Mouse (Mus musculus): ENCODE measurements around the gene Elfn2.

Gene Elfn2

DNA sequence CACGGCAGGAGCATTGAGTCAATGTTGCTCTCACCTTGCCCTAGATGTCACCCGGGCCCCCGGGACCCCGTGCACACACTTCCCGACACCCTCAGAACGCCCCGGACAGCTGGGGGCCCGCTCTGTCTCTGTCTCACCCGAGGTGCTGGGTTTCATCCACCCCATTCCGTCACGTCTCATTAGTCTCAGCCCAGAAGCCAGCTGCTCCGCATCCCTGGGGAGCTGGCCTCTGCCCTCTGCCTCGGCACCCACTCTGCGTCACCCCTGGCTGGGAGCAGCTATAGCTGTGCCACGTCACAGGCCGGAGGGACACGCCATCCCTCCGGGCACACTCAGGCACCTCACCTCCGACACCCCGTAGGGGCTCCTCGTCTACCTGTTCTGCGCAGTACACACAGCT lies 38.3 kb downstream of the Elfn2 start:
- DNase-seq: no peak

DNA sequence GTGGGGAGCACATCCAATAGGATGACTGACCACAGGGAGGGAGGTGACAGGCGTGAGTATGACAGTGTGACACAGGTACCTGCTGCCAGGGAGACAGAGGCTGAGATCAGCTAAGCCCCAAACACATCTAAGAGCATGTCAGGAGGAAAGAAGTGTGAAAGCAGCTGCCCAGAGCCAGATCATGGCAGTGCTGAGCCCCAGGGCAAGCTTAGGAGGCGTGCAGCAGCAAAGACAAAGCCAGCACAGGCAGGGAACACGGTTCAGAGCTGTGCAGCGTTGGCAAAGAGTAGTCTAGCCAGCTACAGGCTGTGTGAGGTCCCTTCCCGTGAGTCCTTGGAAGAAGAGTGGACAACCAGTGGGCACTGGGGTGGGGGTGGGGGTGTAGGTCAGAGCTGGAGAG lies 40.9 kb downstream of the Elfn2 start:
- no peak for DNase-seq

DNA sequence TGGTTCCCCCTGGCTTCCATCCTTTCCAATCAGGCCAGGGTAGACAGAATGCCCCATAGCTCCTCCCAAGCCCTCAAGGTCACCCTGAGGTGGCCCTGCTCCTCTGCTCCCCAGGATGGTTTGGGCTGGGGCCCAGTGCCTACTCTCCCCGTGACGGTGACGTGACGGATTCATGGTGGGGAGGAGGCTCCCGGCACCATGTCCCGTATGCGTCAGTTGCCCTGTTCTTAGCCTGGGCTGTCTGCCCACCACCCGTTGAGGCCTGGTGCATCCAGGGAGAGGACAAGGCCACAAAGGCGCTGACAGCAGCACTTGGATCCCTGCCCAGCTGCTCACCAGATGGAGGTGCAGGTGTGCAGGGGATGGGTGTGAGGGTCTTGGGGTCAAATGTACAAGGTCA lies 41.6 kb downstream of the Elfn2 start:
- DNase-seq: no peak

DNA sequence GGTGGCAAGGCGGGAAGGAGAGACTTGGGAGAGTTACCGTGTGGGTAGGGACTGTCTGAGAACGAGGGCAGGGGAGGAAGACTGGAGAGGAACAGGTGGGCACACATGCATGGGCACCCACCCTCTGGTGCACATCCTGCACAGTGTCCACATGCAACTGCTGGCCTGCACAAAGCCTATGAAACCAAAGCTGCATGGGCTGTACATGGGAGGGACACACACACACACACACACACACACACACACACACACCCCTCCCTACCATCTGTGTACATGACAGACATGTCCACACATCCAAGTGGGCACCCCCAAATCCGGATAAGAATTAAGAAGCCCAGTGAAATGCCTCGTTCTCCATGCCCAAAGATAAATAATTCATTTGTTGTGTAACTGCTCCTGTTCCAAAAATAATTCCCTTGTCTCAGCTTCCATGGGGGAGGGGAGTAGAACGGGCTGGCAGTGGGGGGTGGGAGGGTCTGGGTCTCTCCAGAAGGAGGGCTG lies 43.6 kb downstream of the Elfn2 start:
- no peak for DNase-seq

DNA sequence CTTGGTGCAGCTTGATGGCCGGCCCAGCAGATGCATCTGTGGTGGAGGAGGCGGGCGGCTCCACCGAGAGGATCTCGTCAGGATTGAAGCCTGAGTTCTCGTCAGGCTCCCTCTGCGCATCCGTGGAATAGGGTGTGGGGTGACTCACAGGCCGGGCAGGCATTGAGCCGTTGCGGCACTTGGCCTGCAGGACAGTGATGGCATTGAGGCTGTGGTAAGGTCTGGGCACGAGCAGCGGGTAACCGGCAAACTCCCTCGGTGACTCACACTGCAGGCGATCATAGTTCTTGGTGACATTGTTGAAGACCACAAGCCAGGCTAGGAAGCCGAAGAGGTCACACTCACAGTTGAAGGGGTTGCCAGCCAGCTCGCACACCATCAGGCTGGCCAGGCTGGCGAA lies 45.1 kb downstream of the Elfn2 start:
- DNase-seq: no peak

DNA sequence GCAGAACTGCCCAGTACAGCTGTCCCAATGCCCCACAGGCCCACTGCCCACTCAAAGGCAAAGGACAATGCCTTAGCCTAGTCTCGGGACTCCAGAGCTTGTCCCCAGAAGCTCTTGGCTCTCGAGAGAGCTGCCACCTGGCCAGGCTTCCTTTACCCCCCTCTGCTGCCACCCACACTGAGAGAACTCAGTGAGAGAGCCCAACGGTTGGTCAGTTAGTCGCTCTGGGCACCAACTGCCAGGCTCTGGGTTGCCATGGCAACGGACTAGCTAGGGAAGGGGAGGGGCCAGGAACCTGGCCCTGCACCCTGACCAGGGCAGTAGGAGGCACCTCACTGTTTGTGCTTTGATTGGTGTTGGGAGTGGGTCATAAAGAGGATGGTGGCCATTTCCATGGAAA lies 48.2 kb downstream of the Elfn2 start:
- DNase-seq: no peak

DNA sequence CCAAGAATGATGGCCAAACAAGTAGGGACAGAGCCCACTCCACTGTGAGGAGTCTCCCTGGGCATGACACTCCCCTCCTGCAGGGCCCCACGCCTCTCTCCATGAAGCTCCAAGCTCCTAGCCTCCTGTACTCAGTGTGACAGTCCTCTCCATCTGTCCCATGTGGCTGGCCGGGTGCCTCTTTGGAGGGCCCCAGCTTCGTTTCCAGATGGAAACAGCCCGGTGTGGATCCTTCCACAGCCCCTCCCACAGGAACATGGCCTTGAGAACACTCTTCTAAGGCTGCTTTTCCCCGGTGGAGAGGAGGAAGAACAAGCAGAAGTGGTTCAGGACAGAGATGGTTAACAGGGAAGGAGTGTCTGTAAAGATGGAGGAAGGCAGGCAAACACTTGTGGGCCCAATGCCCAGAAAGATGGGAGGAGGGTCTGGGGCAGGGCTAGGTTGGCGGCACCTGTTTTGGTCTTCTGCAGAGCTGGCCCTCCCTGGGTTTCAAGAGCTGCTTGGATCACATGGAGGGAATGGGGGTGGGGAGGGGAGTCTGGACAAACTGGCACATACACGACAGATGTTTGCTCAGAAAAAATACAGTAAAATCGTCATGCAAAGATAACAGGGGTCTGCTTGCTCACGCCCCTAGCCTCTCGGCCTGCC lies 49.2 kb downstream of the Elfn2 start:
- DNase-seq: no peak

DNA sequence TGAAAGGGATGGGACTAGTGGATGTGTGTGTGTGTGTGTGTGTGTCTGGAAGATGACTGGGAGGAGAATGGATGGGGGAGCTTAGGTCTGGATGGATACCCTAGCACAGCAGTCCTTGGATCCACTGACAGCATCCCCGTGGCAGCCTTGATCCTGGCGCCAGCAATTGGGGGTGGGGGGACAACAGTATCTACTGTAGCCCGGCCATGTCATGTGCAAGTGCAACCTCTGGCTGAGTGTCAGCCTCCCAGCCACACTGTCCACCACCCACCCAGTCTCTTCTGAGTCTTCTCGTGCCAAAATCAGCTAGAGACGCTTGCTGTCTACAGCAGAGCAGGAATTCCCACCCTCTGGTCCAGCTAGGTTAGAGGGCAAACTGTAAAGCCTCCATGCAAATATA lies 54.3 kb downstream of the Elfn2 start:
- DNase-seq: no peak

DNA sequence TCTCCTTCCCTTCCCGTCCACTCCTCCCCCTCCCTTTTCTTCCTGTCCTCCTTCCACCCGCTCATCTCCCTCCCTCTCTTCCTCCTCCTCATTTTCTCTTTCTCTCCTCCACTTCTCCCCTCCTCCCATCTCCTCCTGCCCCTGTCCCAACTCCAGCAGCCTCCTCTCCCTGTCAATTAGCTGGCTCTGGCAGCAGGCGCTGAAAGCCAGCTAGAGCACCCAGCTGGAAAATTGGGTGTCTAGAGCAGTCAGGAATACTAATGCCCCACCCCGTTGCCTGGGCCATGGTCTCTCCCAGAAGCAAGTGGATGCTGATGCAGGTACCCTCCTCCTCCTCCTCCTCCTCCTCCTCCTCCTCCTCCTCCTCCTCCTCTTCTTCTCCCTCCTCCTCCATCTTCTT lies 67.4 kb downstream of the Elfn2 start:
- DNase-seq: no peak

DNA sequence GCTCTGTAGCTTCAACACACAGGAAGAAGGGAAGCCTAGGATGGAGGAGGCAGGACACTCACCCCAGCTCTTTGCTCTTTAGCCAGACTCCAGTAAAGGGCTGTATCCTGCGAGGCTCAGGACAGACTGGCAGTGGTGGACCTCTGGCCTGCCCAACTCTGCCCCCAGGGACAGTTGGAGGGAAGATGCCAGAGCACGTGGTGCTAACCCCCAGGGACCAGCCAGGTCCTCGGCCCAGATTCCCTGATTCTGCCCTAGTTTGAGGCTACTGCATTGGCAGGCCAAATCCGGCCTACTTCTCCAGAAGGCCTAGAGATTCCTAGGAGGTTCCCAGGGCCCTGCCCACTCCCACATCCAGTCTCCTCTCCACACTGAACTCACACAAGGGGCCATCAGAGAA lies 70.8 kb downstream of the Elfn2 start:
- no peak for DNase-seq

DNA sequence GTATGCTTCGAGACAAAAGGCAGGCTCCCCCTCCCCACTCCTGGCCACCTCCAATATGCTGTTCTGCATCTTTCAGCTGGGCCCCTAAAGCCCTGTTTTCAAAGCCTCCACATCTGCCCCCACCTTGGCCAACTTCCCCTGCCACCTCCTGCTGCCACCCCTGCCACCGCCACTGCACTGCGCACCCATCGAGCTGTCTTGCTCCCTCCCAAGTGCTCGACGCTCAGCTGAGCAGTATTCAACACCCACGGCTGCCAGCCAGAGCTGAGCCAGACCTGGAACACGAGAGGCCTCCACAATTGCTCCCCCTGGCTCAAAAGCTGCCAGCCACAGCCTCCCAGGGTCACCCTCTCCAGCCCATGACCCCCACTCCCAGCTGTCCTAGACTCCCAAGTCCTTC lies 74.0 kb downstream of the Elfn2 start:
- no peak for DNase-seq

DNA sequence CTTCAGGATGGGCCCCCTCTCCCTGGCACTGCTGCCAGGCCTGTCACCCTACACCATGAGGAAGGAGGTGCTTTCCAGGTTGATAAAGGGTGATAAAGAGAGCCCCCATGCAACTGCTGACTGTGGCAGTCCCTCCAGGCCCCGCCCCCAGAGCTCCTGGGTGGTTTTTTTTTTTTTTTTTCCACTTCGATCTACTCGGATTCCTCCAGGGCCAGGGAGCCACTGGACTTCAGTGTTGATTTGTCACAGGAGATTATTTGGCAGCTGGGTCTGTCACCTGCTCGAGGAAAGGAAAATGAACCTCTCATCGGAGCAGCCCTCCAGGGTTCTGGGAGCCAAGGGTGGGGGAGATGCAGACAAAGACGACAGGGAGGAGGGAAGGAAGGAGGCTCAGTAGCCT lies 74.9 kb downstream of the Elfn2 start:
- no peak for DNase-seq

DNA sequence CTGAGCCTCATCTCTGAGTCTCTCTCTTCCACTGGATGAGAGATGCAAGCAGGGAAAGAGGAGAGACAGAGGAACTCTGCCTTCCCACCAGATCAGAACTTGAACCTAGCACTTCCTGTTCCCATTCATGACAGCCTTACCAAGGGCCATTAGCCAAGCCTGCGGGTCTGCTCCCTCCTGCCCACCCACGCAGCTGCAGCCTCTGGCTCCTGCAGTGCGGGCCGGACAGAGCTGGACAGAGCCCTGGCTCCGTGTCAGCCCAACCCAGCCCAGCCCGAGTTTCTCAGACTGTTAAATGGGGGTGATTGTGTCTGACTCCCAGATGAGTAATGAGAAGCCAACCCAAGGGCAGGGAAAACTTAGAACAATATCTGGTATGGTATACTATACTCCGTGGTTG lies 83.3 kb downstream of the Elfn2 start:
- no peak for DNase-seq

DNA sequence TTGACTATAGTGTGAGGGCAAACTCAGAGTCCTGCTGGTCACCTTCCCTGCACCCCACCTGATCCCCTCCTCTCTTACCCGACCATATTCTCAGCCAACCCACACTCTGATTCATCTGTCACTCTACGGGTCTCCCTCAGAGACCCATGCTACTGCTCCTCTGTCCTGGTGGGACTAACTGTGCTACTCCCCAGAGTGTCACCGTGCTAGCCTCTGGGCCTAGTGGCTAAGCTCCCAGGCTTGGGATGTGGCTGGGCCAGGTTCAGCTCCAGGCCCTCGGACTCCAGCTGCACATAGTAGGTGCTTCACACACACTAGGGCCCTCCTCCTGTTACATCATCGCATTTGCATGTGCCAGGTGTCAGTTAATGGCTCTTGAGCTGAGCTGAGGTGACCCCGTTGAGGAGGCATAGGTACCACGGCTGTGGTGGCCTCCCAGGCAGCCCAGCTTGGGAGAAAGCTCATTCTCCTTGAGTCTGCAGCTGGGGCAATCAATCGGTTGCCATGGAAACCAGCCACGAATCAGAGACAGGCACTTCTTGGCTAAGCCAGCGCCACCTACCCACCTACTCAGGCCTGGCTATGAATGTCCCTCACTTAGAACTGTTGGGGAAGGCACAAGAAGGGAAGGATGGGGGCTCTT lies 84.4 kb downstream of the Elfn2 start:
- no peak for DNase-seq

DNA sequence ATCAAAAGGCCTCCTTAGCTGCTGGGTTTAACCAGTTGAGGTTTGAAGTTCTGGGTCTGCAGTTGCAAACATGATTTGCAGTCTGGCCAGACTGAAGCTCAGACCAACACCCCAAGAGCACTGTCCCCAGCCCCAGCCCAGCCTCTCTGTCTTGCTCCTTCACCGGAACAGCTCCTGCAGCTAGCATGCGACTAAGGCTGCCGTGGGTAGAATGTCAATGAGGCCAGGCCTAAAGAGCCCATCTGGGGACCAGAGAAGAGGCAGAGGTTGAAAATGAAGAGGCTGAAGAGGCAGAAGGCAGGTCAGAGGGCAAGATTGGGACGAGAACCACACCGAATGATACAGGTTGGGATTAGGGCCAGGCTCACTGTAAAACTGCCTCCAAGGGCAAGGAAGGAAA lies 85.2 kb downstream of the Elfn2 start:
- DNase-seq: no peak

DNA sequence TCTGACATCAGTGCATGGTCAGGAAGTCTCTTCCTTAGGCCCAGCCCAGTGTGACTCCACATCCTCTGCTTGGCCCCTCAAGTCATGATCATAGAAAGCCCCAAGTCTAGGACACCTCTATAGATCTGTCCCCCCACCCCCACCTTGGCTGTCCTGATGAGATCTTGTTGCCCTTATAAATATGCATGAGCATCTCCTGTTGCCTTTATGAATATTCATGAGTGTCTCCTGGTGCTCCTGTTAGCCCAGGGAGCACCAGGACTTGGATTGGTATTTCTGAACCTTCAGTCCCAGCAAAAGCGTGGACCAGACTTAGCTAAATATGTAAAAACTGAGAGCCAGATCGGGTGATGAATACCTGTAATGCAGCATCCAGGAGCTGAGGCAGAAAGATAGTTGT lies 86.2 kb downstream of the Elfn2 start:
- DNase-seq: no peak

DNA sequence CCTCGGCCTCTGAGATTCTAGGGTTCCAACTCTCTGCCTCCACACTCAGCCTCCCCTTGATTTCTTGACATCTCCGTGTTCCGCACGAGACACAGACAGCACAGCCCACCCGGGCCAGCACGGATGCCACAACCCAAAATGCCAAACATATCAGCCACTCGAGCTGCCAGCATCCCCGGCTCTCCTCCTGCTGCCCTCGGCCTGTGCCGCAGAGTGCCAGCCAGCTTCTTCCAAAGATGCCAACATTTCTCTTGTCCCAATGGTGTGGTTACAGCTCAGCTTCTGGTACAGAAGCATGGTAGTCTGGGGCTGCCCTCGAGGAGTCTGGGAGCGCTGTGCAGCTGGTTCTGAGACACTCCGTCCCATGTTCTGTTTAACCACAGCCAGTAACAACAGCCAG lies 92.3 kb downstream of the Elfn2 start:
- no peak for DNase-seq

DNA sequence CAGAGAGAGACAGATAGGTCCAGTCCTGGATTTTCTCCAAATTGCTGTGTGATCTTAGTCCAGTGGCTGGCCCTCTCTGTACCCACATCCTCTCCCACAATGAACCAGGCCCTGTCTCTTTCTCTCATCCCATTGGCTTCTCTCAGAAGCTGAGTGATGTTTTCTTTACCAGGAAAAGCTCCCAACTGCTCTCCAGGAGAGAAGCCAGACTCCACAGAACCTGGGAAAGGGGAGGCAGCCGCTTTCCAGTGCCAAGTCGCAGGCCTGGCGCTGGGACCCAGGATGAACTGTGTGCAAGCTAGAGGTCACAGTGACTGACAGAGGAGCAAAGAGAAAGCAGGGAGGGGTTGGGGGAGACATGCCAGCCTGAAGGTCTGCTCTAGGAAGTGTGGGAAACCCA lies 93.6 kb downstream of the Elfn2 start:
- no peak for DNase-seq

DNA sequence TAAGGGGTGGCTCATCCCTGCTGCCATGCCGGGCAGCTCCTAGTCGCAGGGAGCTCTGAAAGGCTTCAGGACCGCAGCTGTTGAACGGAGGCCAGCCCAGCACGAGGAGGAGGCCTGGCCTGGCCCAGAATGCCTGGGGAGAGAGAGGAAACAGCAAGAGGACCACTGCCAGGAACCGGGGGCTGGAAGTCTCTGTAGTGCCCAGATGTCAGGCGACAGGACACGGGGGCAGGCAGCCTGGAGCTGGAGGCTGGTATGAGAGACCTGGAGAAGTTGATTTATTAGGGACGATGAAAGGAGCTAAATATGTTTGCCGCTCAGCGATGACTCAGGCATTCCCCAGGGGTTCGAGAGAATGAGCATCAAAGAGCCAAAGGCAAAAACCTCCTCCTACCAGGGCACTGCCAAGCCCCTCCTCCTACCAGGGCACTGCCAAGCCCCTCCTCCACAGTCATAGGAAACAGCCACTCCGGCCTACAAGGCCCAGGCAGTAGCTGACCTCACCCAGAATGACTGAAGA lies 94.1 kb downstream of the Elfn2 start:
- no peak for DNase-seq

DNA sequence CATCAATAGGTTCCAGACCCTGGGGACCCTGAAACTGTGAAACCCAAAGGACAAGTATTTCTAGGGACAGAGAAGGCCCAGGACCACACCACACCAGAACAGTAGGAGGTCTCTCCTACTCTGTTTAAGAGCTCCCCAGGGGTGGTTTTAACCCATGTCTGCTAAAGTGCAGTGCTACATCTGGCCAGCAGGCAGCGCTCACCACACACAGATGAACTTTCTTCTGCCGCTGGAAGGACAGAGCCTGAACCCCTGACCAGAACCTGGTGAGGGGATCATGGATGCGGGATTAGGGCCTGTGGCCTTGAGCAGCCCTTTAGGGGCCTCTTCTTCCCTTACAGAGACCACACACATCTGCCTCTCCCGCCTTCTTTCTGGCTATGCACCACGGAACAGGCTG lies 95.1 kb downstream of the Elfn2 start:
- peak; percentile 83 for DNase-seq
